Mouse (Mus musculus) ES-Bruce4 (cell line): ENCODE measurements around the gene Fut8. TPM values are rescaled to one million over a fixed set of nuclear protein-coding genes. Genes with fewer than 3 reads are reported as not detected.
"Not testable (repeated sequence)": the region's sequence is repeated elsewhere in the genome, so short reads cannot be mapped to it uniquely, and the experiment has no call there.

ENCODE experiments used
- H3K27ac ChIP-seq: 2 replicates; pipeline ENCODE4 v1.5.1; 2012; ENCODE audit warnings: low read length, inconsistent platforms; ENCODE audit not compliant: insufficient read depth
- H3K27me3 ChIP-seq: 2 replicates; pipeline ENCODE4 v1.6.1; 2012; ENCODE audit warnings: mild to moderate bottlenecking, low read length, inconsistent platforms; ENCODE audit not compliant: control insufficient read depth, poor library complexity, insufficient read depth, severe bottlenecking
- H3K36me3 ChIP-seq: 2 replicates; pipeline ENCODE4 v1.6.1; 2012; ENCODE audit warnings: inconsistent platforms, mild to moderate bottlenecking, low read length, moderate library complexity; ENCODE audit not compliant: control insufficient read depth, poor library complexity, insufficient read depth, severe bottlenecking
- H3K4me1 ChIP-seq: one replicate; pipeline ENCODE4 v1.8.1; 2011; ENCODE audit warnings: low read length; ENCODE audit not compliant: control insufficient read depth, insufficient read depth
- H3K4me3 ChIP-seq: 2 replicates; pipeline ENCODE4 v1.5.1; 2011; ENCODE audit warnings: low read depth, mild to moderate bottlenecking, low read length
- H3K9ac ChIP-seq: 2 replicates; pipeline ENCODE4 v1.6.1; 2012; ENCODE audit warnings: low read depth, mild to moderate bottlenecking, inconsistent platforms; ENCODE audit not compliant: poor library complexity, severe bottlenecking
- H3K9me3 ChIP-seq: replicated peaks from 2 replicates; pipeline ENCODE4 v1.6.1; 2012; ENCODE audit warnings: mild to moderate bottlenecking, low read length, inconsistent platforms; ENCODE audit not compliant: control insufficient read depth, poor library complexity, insufficient read depth, severe bottlenecking
- CTCF ChIP-seq: IDR thresholded peaks from one replicate; pipeline ENCODE4 v1.8.1; 2011; ENCODE audit warnings: low read depth, low read length
- EP300 ChIP-seq: IDR thresholded peaks from 2 replicates; pipeline ENCODE4 v1.6.1; 2011; ENCODE audit warnings: low read depth, low read length; ENCODE audit not compliant: insufficient read depth
- POLR2A ChIP-seq: IDR thresholded peaks from one replicate; pipeline ENCODE4 v1.8.1; 2011; ENCODE audit warnings: low read length; ENCODE audit not compliant: insufficient read depth
- polyA plus RNA-seq: library from polyadenylated mRNA; stranded (reverse); fragments of >200 nt; gene quantifications from 2 replicates; pipeline ENCODE4 v1.2.4, GENCODE M21; 2011; ENCODE audit warnings: low read depth; ENCODE audit not compliant: missing spikeins, insufficient read depth, insufficient read length

Fut8 gene
- polyA plus RNA-seq, 1 experiment: 18.1 TPM

- Histone ChIP-seq H3K27ac (no peak overlapping the region), H3K36me3 (no peaks in the 10 kb centered on the region), H3K27me3 (no peaks in the 10 kb centered on the region), H3K4me1 (no peaks in the 10 kb centered on the region), H3K9me3 (no peaks in the 10 kb centered on the region), H3K4me3 (no peak overlapping the region), H3K9ac (no peak overlapping the region)
- TF ChIP-seq EP300 (no peak), CTCF (no peak), POLR2A (no peak)
Observed at GRCm38 (mm10) chr12:77511631-77512030, 273.7 kb downstream of the Fut8 start.

DNA sequence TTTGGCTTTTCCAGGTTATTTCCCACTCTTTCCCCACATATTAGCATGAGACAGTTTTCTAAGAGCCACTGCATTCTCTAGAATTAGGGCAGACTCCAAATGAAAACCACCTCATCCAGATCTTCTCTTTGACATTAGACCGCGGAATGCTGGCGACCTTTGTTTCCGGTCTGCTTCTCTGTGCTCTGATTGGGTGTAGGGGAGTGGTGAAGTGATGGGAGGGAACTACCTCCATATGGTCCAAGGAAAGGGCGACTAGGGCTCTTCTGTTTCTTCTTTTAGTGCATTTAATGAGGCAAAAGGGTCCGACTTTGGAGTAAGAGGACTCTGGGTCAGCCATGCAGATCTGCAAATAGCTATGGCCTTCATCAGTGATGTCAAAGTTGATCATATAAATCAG is 278.9 kb downstream of the Fut8 start:
- Histone ChIP-seq H3K27me3 (peaks cover 1% of the 10 kb centered on the region; the same call in 1 of the 2 replicates), H3K36me3 (no peaks in the 10 kb centered on the region), H3K4me1 (no peaks in the 10 kb centered on the region), H3K9me3 (no peaks in the 10 kb centered on the region), H3K27ac (no peak overlapping the region), H3K9ac (no peak overlapping the region), H3K4me3 (no peak overlapping the region)
- TF ChIP-seq CTCF: no peak
- TF ChIP-seq EP300: no peak
- no peak for TF ChIP-seq POLR2A

- TF ChIP-seq CTCF: no peak
- no peak for TF ChIP-seq EP300
- no peak for TF ChIP-seq POLR2A
- Histone ChIP-seq H3K9ac (no peak overlapping the region), H3K36me3 (no peaks in the 10 kb centered on the region), H3K4me3 (no peak overlapping the region), H3K4me1 (no peaks in the 10 kb centered on the region), H3K9me3 (no peaks in the 10 kb centered on the region), H3K27ac (no peak overlapping the region), H3K27me3 (peaks cover 1% of the 10 kb centered on the region; the same call in 1 of the 2 replicates)
Observed at GRCm38 (mm10) chr12:77517691-77518090, 279.8 kb downstream of the Fut8 start.

GRCm38 (mm10) chr12:77519534-77520102 is 281.7 kb downstream of the Fut8 start:
- H3K27ac ChIP-seq: no peak overlapping the region
- H3K4me1 ChIP-seq: no peaks in the 10 kb centered on the region
- H3K36me3 ChIP-seq: no peaks in the 10 kb centered on the region
- TF ChIP-seq EP300 (no peak), POLR2A (no peak), CTCF (no peak)
- no peak overlapping the region for H3K9ac ChIP-seq
- H3K4me3 ChIP-seq: no peak overlapping the region
- H3K27me3 ChIP-seq: peaks cover 1% of the 10 kb centered on the region; the same call in 1 of the 2 replicates
- no peaks in the 10 kb centered on the region for H3K9me3 ChIP-seq

GRCm38 (mm10) chr12:77524014-77524413 is 286.1 kb downstream of the Fut8 start:
- H3K36me3 ChIP-seq, H3K4me3 ChIP-seq, H3K9ac ChIP-seq, H3K9me3 ChIP-seq, H3K27ac ChIP-seq, H3K4me1 ChIP-seq, H3K27me3 ChIP-seq: not testable (repeated sequence)
